Mouse (Mus musculus) C2C12 (cell line): ENCODE results near the gene Casc3.
A peak's percentile ranks its signal among the peaks of the same experiment; 100 is the strongest.

ENCODE experiments used
- CEBPB ChIP-seq: IDR thresholded peaks from one replicate; pipeline ENCODE4 v1.6.1; 2011; ENCODE audit warnings: low read depth, mild to moderate bottlenecking, control low read depth, moderate library complexity
- CTCF ChIP-seq: IDR thresholded peaks from one replicate; pipeline ENCODE4 v1.5.1; 2011; ENCODE audit not compliant: control insufficient read depth, insufficient read depth, insufficient read length
- MAX ChIP-seq: IDR thresholded peaks from one replicate; pipeline ENCODE4 v1.6.1; 2011; ENCODE audit warnings: mild to moderate bottlenecking, control low read depth
- MYOD1 ChIP-seq: IDR thresholded peaks from one replicate; pipeline ENCODE4 v1.6.1; 2011; ENCODE audit warnings: low read depth; ENCODE audit not compliant: control insufficient read depth, insufficient read length
- USF1 ChIP-seq: IDR thresholded peaks from one replicate; pipeline ENCODE4 v1.6.1; 2011; ENCODE audit warnings: low read depth, mild to moderate bottlenecking, control low read depth, moderate library complexity

GRCm38 (mm10) chr11:98772667-98773171, 32.0 kb upstream of the Casc3 start:
- TF ChIP-seq CTCF (no peak), USF1 (peak; percentile 29), MYOD1 (no peak), MAX (peak; percentile 99), CEBPB (no peak)
